Mouse (Mus musculus) brain, adult 10 weeks (tissue): ENCODE results near the gene Myo16. TPM values are rescaled to one million over a fixed set of nuclear protein-coding genes. Genes with fewer than 3 reads are reported as not detected.

Experiments
- polyA plus RNA-seq: library from polyadenylated mRNA; stranded (reverse); fragments of 350-450 nt; fragmentation: Illumina TruSeq; extraction: RNeasy Lipid Tissue Mini Kit (QIAGEN cat#74804); gene quantifications from one replicate; pipeline ENCODE4 v1.2.3, GENCODE M21; 2015; ENCODE audit warnings: low read depth, low replicate concordance

Myo16 gene
- 9.8 TPM for polyA plus RNA-seq

GRCm38 (mm10) chr8:10153611-10154438, at the start of gene Myo16:
TSS of gene Myo16 (plus strand) at chr8:10153911.

Other genes starting within 250 kb of the Myo16 start
- 7.3 TPM for gene Lig4, start 176.2 kb upstream of the Myo16 start, polyA plus RNA-seq
- 23.9 TPM for gene Abhd13, start 176.2 kb upstream of the Myo16 start, polyA plus RNA-seq
- gene Tnfsf13b, start 147.4 kb upstream of the Myo16 start, polyA plus RNA-seq: 2.4 TPM